Mouse (Mus musculus): ENCODE results near the gene Galr3. TPM values are rescaled to one million over a fixed set of nuclear protein-coding genes. Genes with fewer than 3 reads are reported as not detected.

Gene Galr3
- polyA plus RNA-seq, 1 experiment from 2014 or later: not detected

DNA sequence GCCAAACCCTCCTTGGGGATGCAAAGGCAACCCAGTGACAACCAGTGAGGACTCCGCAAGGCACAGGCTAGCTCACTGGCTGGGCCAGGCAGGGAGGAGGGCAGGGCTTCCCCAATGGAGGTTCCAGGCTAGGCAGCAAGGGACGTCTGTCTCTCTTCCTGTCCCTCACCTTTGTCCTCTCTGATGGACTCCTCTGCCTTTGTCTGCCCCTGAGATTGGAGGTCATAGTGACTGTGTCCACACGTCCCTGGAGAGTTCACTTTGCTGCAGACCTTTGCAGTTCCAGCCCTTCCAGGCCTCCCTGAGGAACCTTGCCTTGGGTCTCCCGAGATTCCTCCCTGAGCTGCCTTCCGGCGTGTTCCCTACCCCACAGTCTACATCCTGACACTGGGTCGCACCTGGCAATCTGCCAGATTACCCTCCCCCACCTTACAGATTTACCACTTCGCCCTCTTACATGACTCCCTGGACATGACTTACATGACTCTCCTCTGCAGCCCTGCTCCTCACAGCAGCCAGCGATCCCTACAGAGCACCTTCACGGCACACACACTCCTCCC is 18.9 kb upstream of the Galr3 start:
- H3K4me1 ChIP-seq (ENCODE audit: insufficient read depth, low read length): peaks cover 51% of the 10 kb centered on the region
- H3K27me3 ChIP-seq (ENCODE audit: insufficient read depth, low read length): no peaks in the 10 kb centered on the region

DNA sequence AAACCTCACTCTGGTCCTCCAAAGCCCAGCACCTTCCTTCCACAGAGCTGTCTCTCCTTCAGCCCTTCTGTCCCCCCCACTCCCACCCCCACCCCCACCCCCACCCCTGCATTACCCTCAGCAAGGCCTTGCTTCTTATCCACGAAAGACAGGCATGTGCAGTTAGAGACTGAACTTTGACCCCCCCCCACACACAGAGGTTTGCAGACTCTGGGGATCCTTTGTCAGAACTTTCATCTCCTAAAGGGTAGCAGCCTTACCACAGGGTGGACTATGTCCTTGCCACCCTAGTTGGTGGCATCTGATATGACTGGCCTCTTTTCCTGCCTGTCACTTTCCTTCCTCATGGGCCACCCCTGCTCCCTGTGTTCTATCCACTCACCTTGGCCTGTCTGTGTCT is 18.3 kb upstream of the Galr3 start:
- ATAC-seq (ENCODE audit: low FRiP score, low TSS enrichment): no peak
- WGBS: 50% methylated on average over 1 of the region's 1 CpGs
- H3K4me3 ChIP-seq (ENCODE audit: low read length): no peak overlapping the region
- H3K9me3 ChIP-seq (ENCODE audit: low read length): no peaks in the 10 kb centered on the region
- no peak overlapping the region for H3K9ac ChIP-seq (replicated peaks; ENCODE audit: low read length)
- no peak overlapping the region for H3K4me2 ChIP-seq (replicated peaks; ENCODE audit: low read depth, low read length)
- peaks cover 45% of the 10 kb centered on the region for H3K4me1 ChIP-seq (ENCODE audit: insufficient read depth, low read length)
- no peaks in the 10 kb centered on the region for H3K36me3 ChIP-seq (ENCODE audit: insufficient read depth, low read length)
- no peak overlapping the region for H3K27ac ChIP-seq (ENCODE audit: low read length)
- H3K27me3 ChIP-seq (ENCODE audit: insufficient read depth, low read length): no peaks in the 10 kb centered on the region

More for the DNA sequence above, 18.9 kb upstream of the Galr3 start:
- Histone ChIP-seq H3K36me3 (ENCODE audit: insufficient read depth, low read length) (no peaks in the 10 kb centered on the region), H3K27ac (ENCODE audit: low read length) (no peak overlapping the region), H3K4me2 (replicated peaks; ENCODE audit: low read depth, low read length) (no peak overlapping the region), H3K4me3 (ENCODE audit: low read length) (no peak overlapping the region), H3K9ac (replicated peaks; ENCODE audit: low read length) (0 out of 2 replicates have a peak overlapping the region, but pooled peaks have one; percentile 41), H3K9me3 (ENCODE audit: low read length) (no peaks in the 10 kb centered on the region)
- 32% methylated on average over 10 of the region's 10 CpGs for WGBS
- ATAC-seq (ENCODE audit: low FRiP score, low TSS enrichment): no peak

DNA sequence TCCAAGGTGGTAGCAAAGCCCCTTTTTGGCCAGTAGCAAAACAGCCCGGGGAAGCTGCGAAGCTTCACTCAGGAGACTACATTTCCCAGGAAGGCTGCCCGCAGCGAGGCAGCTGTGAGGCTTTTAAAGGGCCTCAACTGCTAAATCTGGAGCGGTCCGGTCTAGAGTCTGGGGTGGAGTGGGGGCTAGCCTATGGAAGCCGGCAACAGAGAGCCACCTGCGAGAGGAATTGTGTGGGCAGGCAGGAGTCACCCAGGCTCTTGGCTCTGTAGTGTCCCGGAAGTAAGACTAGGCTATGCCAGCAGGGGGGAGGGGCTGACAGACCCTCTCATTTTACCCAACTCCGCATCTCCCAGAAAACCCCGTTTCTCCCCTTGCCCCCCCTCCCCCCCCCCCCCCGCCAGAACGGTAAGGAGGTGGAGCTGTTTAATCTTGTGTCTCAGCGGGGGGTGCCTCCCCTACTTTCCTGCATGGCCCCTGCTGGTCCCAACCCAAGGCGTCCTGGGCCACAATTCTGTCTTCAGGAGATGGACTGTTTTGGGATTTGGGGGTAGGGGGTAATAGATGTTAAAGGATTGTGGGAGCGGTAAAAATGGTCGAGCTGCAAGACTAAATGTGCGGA is 15.9 kb upstream of the Galr3 start:
- Histone ChIP-seq H3K4me3 (ENCODE audit: low read length) (peak overlapping the region; percentile 15; the same call in 1 of the 2 replicates), H3K36me3 (ENCODE audit: insufficient read depth, low read length) (no peaks in the 10 kb centered on the region), H3K4me2 (replicated peaks; ENCODE audit: low read depth, low read length) (peak overlapping the region; percentile 39), H3K27ac (ENCODE audit: low read length) (peak overlapping the region; percentile 98), H3K27me3 (ENCODE audit: insufficient read depth, low read length) (no peaks in the 10 kb centered on the region), H3K4me1 (ENCODE audit: insufficient read depth, low read length) (peaks cover 41% of the 10 kb centered on the region), H3K9ac (replicated peaks; ENCODE audit: low read length) (peak overlapping the region; percentile 52), H3K9me3 (ENCODE audit: low read length) (no peaks in the 10 kb centered on the region)
- ATAC-seq (ENCODE audit: low FRiP score, low TSS enrichment): no peak
- 10% methylated on average over 16 of the region's 18 CpGs for WGBS

DNA sequence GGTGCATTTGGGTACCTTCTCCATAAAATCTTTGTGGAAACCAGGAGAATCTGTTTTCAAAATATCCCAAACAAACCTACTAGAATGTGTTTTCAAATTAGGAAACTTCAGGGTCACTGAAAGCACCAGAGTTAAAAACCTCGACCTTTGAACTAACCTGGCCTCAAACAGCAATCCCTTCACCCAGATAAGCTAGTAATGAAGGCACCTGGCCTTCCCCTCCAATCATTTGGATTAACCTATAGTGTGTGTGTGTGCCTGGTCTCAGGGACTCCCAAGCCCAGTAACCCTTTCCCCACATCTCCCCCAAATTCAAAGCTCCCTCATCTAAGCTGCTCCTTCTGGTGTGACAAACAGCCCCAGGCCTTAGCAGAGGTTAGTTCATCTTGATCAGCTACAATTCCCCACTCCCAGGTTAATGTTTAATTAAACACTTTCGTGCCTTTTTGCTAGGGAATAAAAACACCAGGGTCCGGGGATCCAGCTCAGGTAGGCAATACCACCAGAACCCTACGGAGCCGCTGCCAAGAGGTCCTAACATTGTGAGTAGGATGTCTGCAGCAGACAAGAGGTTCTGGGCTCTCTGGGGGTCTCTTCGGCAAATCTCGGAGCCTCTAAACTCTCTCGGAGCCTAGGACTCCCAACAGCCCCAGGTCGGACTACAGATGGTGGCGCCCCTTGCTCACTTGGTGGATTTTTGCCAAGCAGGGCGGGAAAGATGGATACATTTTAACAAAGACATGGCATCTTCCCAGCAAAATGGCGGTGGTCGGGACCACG is 15.0 kb upstream of the Galr3 start:
- no peak for ATAC-seq (ENCODE audit: low FRiP score, low TSS enrichment)
- H3K27ac ChIP-seq (ENCODE audit: low read length): peak overlapping the region; percentile 98

DNA sequence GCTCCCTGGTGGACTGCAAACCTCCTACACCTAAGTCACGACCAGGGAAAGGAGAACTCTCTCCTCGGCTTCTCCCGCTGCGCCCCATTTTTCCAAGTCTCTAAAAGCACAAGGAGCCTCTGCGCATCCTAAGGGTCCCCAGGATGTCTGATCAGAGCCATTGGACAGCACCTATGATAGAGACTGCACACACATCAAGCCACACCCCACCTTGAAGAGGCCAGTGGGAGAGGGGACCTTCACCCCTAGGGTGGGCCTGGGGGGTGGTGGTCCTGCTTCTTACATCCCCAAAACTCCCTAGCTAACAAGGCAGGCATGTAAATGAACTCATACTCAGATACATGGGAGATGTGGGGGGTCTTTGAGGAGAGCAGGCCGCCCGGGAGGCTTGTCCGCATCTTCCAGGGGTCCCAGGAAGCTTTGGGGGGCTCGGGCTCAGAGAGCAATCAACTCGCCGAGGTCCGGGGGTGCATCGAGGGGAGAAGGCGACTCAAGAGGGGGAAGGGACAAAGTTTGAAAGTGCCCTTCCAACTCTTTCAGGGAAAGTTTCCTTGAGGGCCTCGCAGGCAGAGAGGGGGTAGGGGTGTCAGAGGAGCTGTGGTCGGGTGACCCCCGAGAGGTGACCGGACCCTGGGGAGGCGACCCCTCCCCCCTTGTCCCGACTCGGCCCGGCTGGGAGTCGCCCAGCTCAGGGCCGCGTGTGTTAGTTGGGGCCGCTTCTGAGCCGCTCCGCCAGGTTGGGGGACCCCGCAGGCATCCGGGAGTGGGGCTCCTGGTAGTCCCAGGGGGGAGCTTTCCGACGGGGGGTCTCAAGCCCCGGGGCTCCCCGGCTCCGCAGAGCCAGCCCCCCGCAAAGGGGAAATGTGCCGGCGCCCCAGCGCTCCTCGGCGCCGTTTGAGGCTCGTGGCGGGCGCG is 14.1 kb upstream of the Galr3 start:
- H3K36me3 ChIP-seq (ENCODE audit: insufficient read depth, low read length): no peaks in the 10 kb centered on the region
- WGBS: 6% methylated on average over 46 of the region's 46 CpGs
- no peaks in the 10 kb centered on the region for H3K27me3 ChIP-seq (ENCODE audit: insufficient read depth, low read length)
- ATAC-seq (ENCODE audit: low FRiP score, low TSS enrichment): no peak
- H3K27ac ChIP-seq (ENCODE audit: low read length): peak overlapping the region; percentile 98
- H3K9me3 ChIP-seq (ENCODE audit: low read length): no peaks in the 10 kb centered on the region
- peak overlapping the region; percentile 100 for H3K9ac ChIP-seq (replicated peaks; ENCODE audit: low read length)
- H3K4me2 ChIP-seq (replicated peaks; ENCODE audit: low read depth, low read length): peak overlapping the region; percentile 97
- peak overlapping the region; percentile 79 for H3K4me3 ChIP-seq (ENCODE audit: low read length)
- H3K4me1 ChIP-seq (ENCODE audit: insufficient read depth, low read length): peaks cover 55% of the 10 kb centered on the region

More for the DNA sequence above, 15.0 kb upstream of the Galr3 start:
- no peaks in the 10 kb centered on the region for H3K9me3 ChIP-seq (ENCODE audit: low read length)
- H3K36me3 ChIP-seq (ENCODE audit: insufficient read depth, low read length): no peaks in the 10 kb centered on the region
- no peaks in the 10 kb centered on the region for H3K27me3 ChIP-seq (ENCODE audit: insufficient read depth, low read length)
- H3K9ac ChIP-seq (replicated peaks; ENCODE audit: low read length): peak overlapping the region; percentile 100
- peaks cover 50% of the 10 kb centered on the region for H3K4me1 ChIP-seq (ENCODE audit: insufficient read depth, low read length)
- H3K4me2 ChIP-seq (replicated peaks; ENCODE audit: low read depth, low read length): peak overlapping the region; percentile 97
- H3K4me3 ChIP-seq (ENCODE audit: low read length): peak overlapping the region; percentile 79
- 47% methylated on average over 14 of the region's 14 CpGs for WGBS

DNA sequence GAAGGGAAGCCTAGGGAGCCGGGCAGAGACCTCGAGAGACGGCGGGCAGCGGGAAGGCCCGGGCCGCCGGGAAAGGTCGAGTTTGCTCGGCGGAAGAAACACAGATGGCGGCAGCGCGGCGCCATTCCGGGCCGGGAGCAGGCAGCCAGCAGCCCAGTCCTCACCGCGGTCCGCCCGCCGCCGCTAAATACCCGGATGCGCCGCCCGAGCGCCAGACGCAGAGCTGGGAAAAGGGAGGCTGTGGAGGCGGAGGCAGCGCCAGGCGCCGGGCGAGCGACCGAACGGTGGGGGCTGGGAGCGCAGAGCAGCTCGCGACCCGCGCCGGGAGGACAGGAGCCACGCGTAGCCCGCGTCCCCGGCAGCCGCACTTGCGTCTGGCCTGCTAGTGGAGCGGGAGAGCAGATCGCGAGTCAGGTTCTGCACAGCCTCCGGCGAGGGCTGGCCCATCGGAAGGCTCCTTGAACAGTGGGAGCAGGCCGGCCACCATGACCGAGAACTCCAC is 13.4 kb upstream of the Galr3 start, which contains the start of gene H1f0:
Gene H1f0, plus strand, starts transcription at position 214 of the 502 bp plus-strand sequence.
- peak within 1 kb of the TSS; percentile 100 for H3K9ac ChIP-seq (replicated peaks; ENCODE audit: low read length)
- peak within 1 kb of the TSS; percentile 98 for H3K27ac ChIP-seq (ENCODE audit: low read length)
- no peaks in the 10 kb centered on the region for H3K27me3 ChIP-seq (ENCODE audit: insufficient read depth, low read length)
- H3K36me3 ChIP-seq (ENCODE audit: insufficient read depth, low read length): no peaks in the 10 kb centered on the region
- H3K9me3 ChIP-seq (ENCODE audit: low read length): no peaks in the 10 kb centered on the region
- under 1% methylated on average over 49 of the region's 58 CpGs for WGBS
- peak; percentile 74 for ATAC-seq (ENCODE audit: low FRiP score, low TSS enrichment)
- H3K4me2 ChIP-seq (replicated peaks; ENCODE audit: low read depth, low read length): peak within 1 kb of the TSS; percentile 97
- peak within 1 kb of the TSS; percentile 79 for H3K4me3 ChIP-seq (ENCODE audit: low read length)
- peaks cover 48% of the 10 kb centered on the region for H3K4me1 ChIP-seq (ENCODE audit: insufficient read depth, low read length)

DNA sequence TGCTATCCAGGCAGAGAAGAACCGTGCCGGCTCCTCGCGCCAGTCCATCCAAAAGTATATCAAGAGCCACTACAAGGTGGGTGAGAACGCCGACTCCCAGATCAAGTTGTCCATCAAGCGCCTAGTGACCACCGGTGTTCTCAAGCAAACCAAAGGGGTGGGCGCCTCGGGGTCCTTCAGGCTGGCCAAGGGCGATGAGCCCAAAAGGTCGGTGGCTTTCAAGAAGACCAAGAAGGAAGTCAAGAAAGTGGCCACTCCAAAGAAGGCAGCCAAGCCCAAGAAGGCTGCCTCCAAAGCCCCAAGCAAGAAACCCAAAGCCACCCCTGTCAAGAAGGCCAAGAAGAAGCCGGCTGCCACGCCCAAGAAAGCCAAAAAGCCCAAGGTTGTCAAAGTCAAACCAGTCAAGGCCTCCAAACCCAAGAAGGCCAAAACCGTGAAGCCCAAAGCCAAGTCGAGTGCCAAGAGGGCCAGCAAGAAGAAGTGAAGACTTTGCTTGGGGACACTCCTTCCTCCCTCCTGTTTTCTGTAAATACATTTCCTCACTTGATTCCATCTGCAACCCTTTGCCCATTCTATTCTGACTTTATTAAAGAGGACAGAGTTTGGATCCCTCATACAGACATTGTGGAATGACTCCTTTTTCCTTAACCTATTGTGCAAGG is 12.7 kb upstream of the Galr3 start:
- Histone ChIP-seq H3K27me3 (ENCODE audit: insufficient read depth, low read length) (no peaks in the 10 kb centered on the region), H3K9ac (replicated peaks; ENCODE audit: low read length) (peak overlapping the region; percentile 100), H3K9me3 (ENCODE audit: low read length) (no peaks in the 10 kb centered on the region), H3K27ac (ENCODE audit: low read length) (peak overlapping the region; percentile 98), H3K4me2 (replicated peaks; ENCODE audit: low read depth, low read length) (peak overlapping the region; percentile 97), H3K4me1 (ENCODE audit: insufficient read depth, low read length) (peaks cover 43% of the 10 kb centered on the region), H3K36me3 (ENCODE audit: insufficient read depth, low read length) (no peaks in the 10 kb centered on the region), H3K4me3 (ENCODE audit: low read length) (peak overlapping the region; percentile 79)
- ATAC-seq (ENCODE audit: low FRiP score, low TSS enrichment): no peak
- 15% methylated on average over 16 of the region's 16 CpGs for WGBS

DNA sequence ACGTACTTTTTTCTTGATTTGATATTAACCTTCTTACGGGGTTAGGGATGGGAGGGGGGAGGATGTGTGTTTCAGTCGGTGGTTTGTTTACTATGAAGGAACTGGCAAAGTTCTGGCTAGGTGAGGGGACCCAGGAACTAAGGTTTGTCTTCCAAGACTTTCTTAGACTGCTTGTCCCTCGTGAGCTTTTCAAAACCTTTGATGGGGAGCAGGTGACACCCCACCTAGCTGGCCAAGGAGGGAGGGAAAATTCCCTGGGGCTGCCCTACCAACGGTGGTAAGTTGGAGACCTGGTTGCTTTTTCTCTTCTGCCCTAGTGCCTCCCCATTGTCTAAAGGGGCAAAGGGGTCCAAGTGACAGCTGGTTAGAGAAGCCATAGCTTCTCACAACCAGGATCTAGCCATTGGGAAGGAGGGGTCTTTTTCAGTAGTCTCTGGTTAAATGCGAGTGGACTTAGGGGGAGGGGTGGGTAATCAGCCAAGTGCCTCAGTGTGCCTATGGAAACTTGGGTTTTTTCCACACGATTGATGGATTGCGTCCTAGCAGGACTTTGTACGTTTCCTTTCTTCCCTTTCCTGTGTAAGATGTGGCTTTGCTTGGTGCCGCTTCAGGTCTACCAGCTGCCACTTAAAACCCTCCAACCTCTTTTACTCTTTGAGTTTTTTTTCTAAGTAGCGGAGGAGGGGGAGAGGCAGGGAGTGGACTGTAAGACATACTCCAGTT is 12.0 kb upstream of the Galr3 start:
- Histone ChIP-seq H3K4me2 (replicated peaks; ENCODE audit: low read depth, low read length) (peak overlapping the region; percentile 97), H3K27me3 (ENCODE audit: insufficient read depth, low read length) (no peaks in the 10 kb centered on the region), H3K4me3 (ENCODE audit: low read length) (peak overlapping the region; percentile 79), H3K9ac (replicated peaks; ENCODE audit: low read length) (peak overlapping the region; percentile 100), H3K36me3 (ENCODE audit: insufficient read depth, low read length) (no peaks in the 10 kb centered on the region), H3K27ac (ENCODE audit: low read length) (peak overlapping the region; percentile 98), H3K9me3 (ENCODE audit: low read length) (no peaks in the 10 kb centered on the region), H3K4me1 (ENCODE audit: insufficient read depth, low read length) (peaks cover 43% of the 10 kb centered on the region)
- no peak for ATAC-seq (ENCODE audit: low FRiP score, low TSS enrichment)
- WGBS: 6% methylated on average over 11 of the region's 11 CpGs

Measured in kidney, embryonic 16.5 days (tissue).